Mouse (Mus musculus) small intestine, adult 2 months (tissue): ENCODE data around the gene Olfr1428.

Source experiments
- CTCF ChIP-seq: fragments of 200-500 bp; IDR thresholded peaks from 2 replicates; pipeline ENCODE4 v1.5.1; 2012; ENCODE audit warnings: low read depth, mild to moderate bottlenecking, control low read depth, inconsistent platforms, low read length, moderate library complexity, mixed read lengths; ENCODE audit not compliant: insufficient replicate concordance, insufficient read length; ENCODE audit errors: extremely low read depth
- POLR2A ChIP-seq: fragments of 200-500 bp; IDR thresholded peaks from 2 replicates; pipeline ENCODE4 v1.6.1; 2012; ENCODE audit warnings: low read depth, mild to moderate bottlenecking, control low read depth, inconsistent platforms, low read length, moderate library complexity

DNA sequence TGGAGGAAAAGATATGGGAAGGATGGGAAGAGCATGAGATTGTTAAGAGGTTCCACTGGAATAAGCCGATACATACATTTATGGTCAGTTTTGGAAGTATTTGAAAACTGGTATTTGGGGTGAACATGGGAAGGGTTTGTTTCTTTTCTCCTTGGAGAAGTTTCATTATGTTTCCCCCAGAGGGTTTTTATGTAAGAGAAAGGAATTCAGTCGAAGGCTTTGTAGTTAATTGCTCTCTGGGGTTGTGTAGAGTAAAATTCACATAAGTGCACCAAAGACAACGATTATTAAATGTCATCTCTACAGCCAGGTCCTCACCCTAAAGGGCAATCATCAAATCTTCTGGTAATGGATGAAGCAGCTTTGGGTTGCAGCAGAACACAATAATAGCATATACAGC is 7.4 kb upstream of the Olfr1428 start, which contains the start of gene Olfr76:
- no peak for TF ChIP-seq POLR2A
- TF ChIP-seq CTCF: no peak
